Mouse (Mus musculus): ENCODE data around the gene Etaa1. TPM values are rescaled to one million over a fixed set of nuclear protein-coding genes. Genes with fewer than 3 reads are reported as not detected.

The Etaa1 gene
- 6.4 and 6.7 TPM in 2 replicates for polyA plus RNA-seq (2012; rRNA removed)

DNA sequence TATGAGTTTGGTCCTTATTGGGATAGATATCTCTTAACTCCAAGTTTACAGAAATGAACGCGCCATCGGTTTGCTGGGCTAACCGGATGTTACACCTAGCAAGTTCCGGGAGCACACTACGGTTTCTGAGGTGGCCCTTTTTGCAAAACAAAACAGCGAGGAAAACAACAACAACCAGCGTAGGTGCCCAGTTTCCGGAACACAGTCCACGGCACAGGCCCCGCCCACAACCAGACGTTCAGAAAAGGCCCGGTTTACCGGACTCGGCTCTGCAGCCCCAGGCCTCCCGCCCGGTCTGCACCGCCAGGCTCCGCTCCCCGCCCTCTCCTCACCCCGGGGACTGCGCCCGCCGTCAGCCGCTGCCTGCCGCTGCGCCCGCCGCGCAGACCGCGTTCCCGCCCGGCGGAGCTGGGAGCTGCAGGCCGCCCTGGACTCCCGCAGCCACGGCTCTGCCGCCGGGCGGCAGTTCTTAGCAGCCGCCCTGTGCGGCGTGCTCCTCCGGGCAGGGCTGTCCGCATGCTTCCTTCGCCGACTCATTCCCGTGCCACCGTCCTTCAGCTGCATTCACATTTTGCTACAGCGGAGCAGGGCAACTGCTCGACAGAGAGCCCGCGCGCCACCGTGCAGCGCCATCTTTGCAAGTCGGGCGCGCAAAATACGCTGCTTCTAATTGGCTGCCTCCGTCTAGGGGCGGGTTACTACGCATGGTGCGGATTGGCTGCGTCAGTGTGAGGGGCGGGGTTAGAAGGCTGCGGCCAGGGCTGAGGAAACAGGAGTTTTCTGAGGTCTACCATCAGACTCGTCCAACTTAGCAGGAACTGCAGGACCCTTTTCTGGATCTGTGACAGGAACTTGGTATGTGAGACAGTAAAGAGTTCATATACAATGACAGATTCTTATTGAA lies at the start of gene Etaa1:
Gene Etaa1, minus strand, starts transcription at position 645 of the 904 bp plus-strand sequence.
- TF ChIP-seq POLR2A (IDR thresholded peaks at IDR 0.05; ENCODE audit: borderline replicate concordance, insufficient read depth, low read length) (peak; percentile 71; the same call in 1 of the 2 replicates), CTCF (IDR thresholded peaks at IDR 0.05; ENCODE audit: borderline replicate concordance, insufficient read depth, low read depth, low read length) (no peak)
- peak within 1 kb of the TSS; percentile 18; the same call in 1 of the 2 replicates for H3K27ac ChIP-seq (ENCODE audit: insufficient read depth, low read length)
- peak; percentile 93 to 94 for DNase-seq
- under 1% methylated on average over 69 of the region's 69 CpGs for WGBS
- H3K4me3 ChIP-seq (replicated peaks; ENCODE audit: insufficient read depth, low read depth, low read length): peak within 1 kb of the TSS; percentile 71
- H3K4me1 ChIP-seq (ENCODE audit: control insufficient read depth, insufficient read depth, low read length): no peaks in the 10 kb centered on the region; the same call in 1 of the 2 replicates
- H3K27me3 ChIP-seq (ENCODE audit: control insufficient read depth, insufficient read depth, low read length): no peaks in the 10 kb centered on the region

DNA sequence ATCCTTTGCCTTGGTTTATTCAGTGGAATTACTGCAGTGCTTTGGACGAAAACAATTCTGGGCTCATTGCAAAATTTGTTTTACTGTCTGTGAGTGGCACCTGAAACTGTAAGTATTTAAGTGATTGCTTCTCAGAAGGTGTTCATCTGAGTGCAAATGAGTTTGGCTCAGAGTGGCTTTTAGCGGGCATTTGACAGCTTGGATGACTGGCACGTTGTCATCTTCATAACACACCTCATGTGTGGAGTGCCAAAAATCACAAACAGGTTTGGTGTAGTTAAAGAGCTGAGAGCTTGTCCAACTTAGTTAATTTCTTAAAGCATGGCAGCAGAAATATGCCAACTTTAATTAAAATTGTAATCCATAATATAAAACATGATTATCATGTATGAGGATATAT lies 40.5 kb upstream of the Etaa1 start:
- no peak overlapping the region for H3K27ac ChIP-seq (ENCODE audit: insufficient read depth, low read length)
- DNase-seq: peak in 1 of 2 experiments; percentile 3
- TF ChIP-seq POLR2A (IDR thresholded peaks at IDR 0.05; ENCODE audit: borderline replicate concordance, insufficient read depth, low read length) (no peak), CTCF (IDR thresholded peaks at IDR 0.05; ENCODE audit: borderline replicate concordance, insufficient read depth, low read depth, low read length) (no peak)
- H3K27me3 ChIP-seq (ENCODE audit: control insufficient read depth, insufficient read depth, low read length): no peaks in the 10 kb centered on the region
- no peak overlapping the region for H3K4me3 ChIP-seq (replicated peaks; ENCODE audit: insufficient read depth, low read depth, low read length)
- WGBS: 15% methylated on average over 3 of the region's 3 CpGs
- H3K4me1 ChIP-seq (ENCODE audit: control insufficient read depth, insufficient read depth, low read length): no peaks in the 10 kb centered on the region

DNA sequence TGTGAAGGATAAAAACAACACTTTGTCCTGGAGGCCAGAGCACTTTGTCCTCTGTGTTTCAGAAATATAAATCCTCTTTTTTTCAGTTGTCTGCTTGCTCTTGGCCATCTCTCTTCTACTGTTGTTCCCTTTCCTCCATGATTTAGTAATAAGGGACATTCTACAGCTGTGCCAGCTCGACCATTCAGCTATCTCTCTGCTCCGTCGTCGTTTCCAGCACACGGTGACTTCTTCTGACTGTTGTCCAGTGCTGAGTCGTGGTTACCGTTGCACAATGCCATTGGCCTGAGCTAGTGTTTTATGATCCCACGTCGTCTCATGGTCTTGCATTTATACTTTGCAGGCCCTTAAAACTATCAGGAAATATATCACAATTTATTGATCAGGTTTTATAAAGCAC lies 38.6 kb upstream of the Etaa1 start:
- TF ChIP-seq POLR2A (IDR thresholded peaks at IDR 0.05; ENCODE audit: borderline replicate concordance, insufficient read depth, low read length): no peak
- TF ChIP-seq CTCF (IDR thresholded peaks at IDR 0.05; ENCODE audit: borderline replicate concordance, insufficient read depth, low read depth, low read length): no peak
- no peak for DNase-seq
- WGBS: 80% methylated on average over 9 of the region's 9 CpGs
- Histone ChIP-seq H3K27me3 (ENCODE audit: control insufficient read depth, insufficient read depth, low read length) (no peaks in the 10 kb centered on the region), H3K4me1 (ENCODE audit: control insufficient read depth, insufficient read depth, low read length) (no peaks in the 10 kb centered on the region), H3K4me3 (replicated peaks; ENCODE audit: insufficient read depth, low read depth, low read length) (no peak overlapping the region), H3K27ac (ENCODE audit: insufficient read depth, low read length) (no peak overlapping the region)

DNA sequence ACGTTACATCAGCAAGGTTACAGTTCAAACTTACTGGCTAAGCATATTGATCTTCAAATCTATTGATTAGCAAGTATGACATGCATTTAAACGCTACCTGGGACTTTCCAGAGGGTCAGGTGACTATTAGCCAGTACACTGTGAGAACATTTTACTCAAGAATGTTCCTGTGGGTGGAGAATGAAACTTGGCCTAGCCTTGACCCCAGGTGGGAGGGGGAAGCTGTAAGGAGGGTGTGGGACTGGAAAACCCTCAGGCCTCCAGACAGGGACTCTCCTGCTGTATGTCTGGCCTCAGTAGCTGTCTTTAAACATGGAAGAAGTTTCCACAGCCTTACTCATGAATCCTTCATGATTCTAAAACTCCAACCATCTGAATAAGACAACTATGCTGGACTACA lies 29.7 kb upstream of the Etaa1 start:
- Histone ChIP-seq H3K4me3 (replicated peaks; ENCODE audit: insufficient read depth, low read depth, low read length) (no peak overlapping the region), H3K27ac (ENCODE audit: insufficient read depth, low read length) (no peak overlapping the region), H3K27me3 (ENCODE audit: control insufficient read depth, insufficient read depth, low read length) (no peaks in the 10 kb centered on the region), H3K4me1 (ENCODE audit: control insufficient read depth, insufficient read depth, low read length) (no peaks in the 10 kb centered on the region; the same call in 1 of the 2 replicates)
- 96% methylated on average over 2 of the region's 2 CpGs for whole genome bisulfite sequencing
- no peak for TF ChIP-seq POLR2A (IDR thresholded peaks at IDR 0.05; ENCODE audit: borderline replicate concordance, insufficient read depth, low read length)
- no peak for TF ChIP-seq CTCF (IDR thresholded peaks at IDR 0.05; ENCODE audit: borderline replicate concordance, insufficient read depth, low read depth, low read length)
- no peak for DNase-seq

DNA sequence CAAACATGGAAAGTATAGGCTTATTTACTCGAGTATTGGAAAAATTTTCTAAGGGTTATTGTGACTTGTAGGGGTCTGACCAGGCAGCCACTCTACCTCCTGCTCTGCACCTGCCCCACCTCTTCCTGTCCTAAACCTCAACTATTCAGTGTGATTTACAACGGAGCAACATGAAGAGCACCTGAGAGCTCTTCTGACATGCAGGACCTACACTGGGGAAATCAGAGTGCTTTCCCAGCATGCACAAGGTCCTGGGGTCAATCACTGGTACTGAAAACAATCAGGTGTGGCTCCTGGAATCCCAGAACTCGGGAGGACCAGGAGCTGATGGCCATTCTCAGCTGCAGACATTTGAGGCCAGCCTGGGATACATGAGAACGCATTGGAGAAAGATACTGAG lies 27.6 kb upstream of the Etaa1 start:
- no peak for DNase-seq
- Histone ChIP-seq H3K27ac (ENCODE audit: insufficient read depth, low read length) (no peak overlapping the region), H3K4me3 (replicated peaks; ENCODE audit: insufficient read depth, low read depth, low read length) (no peak overlapping the region), H3K27me3 (ENCODE audit: control insufficient read depth, insufficient read depth, low read length) (no peaks in the 10 kb centered on the region), H3K4me1 (ENCODE audit: control insufficient read depth, insufficient read depth, low read length) (no peaks in the 10 kb centered on the region; the same call in 1 of the 2 replicates)
- no peak for TF ChIP-seq CTCF (IDR thresholded peaks at IDR 0.05; ENCODE audit: borderline replicate concordance, insufficient read depth, low read depth, low read length)
- TF ChIP-seq POLR2A (IDR thresholded peaks at IDR 0.05; ENCODE audit: borderline replicate concordance, insufficient read depth, low read length): no peak
- WGBS: 77% methylated on average over 4 of the region's 4 CpGs

DNA sequence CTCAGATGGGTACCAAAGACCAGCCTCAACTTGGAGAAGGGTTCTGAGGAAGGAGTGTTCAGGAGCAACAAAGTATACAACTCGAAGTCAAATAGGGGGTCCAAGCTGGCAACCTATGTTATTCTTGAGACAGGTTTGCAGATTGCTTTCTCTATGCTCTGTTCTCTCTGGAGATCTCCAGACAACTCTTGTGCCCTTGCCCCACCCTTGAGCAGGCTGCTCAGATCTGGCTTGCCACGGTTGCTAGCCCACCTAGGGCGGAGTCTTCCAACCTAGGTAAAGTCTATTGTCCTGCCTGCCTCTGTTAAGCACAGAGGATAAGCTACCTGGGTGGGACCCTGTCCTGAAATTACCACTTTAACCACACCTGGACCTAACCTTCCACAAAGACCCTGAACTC lies 21.9 kb upstream of the Etaa1 start:
- no peaks in the 10 kb centered on the region for H3K27me3 ChIP-seq (ENCODE audit: control insufficient read depth, insufficient read depth, low read length)
- H3K4me3 ChIP-seq (replicated peaks; ENCODE audit: insufficient read depth, low read depth, low read length): no peak overlapping the region
- no peak overlapping the region for H3K27ac ChIP-seq (ENCODE audit: insufficient read depth, low read length)
- DNase-seq: no peak
- TF ChIP-seq CTCF (IDR thresholded peaks at IDR 0.05; ENCODE audit: borderline replicate concordance, insufficient read depth, low read depth, low read length) (no peak), POLR2A (IDR thresholded peaks at IDR 0.05; ENCODE audit: borderline replicate concordance, insufficient read depth, low read length) (no peak)
- H3K4me1 ChIP-seq (ENCODE audit: control insufficient read depth, insufficient read depth, low read length): no peaks in the 10 kb centered on the region
- 81% methylated on average over 3 of the region's 3 CpGs for WGBS

DNA sequence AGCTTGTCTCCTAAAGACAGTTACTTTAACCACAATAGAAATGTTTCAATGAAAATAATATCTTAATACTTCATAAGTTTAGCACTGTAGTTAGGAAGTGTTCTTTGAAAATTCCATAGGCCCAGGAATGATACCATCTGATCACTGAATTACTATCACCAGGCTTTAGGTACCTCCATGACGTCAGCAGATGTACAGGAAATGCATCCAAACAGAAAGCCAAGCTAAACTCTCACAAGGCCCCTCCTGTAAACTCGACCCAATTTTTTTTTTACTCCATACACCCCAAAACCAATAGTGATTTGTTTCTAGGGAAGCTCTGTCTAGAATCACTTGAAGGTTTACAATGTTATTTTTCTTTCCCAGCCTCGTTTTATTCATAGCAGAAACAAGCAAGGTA lies 884 bp downstream of the Etaa1 start:
- DNase-seq: no peak
- H3K4me3 ChIP-seq (replicated peaks; ENCODE audit: insufficient read depth, low read depth, low read length): peak overlapping the region; percentile 71
- under 1% methylated on average over 3 of the region's 3 CpGs for WGBS
- TF ChIP-seq CTCF (IDR thresholded peaks at IDR 0.05; ENCODE audit: borderline replicate concordance, insufficient read depth, low read depth, low read length) (no peak), POLR2A (IDR thresholded peaks at IDR 0.05; ENCODE audit: borderline replicate concordance, insufficient read depth, low read length) (no peak)
- no peaks in the 10 kb centered on the region for H3K27me3 ChIP-seq (ENCODE audit: control insufficient read depth, insufficient read depth, low read length)
- no peak overlapping the region for H3K27ac ChIP-seq (ENCODE audit: insufficient read depth, low read length)
- no peaks in the 10 kb centered on the region; the same call in 1 of the 2 replicates for H3K4me1 ChIP-seq (ENCODE audit: control insufficient read depth, insufficient read depth, low read length)

DNA sequence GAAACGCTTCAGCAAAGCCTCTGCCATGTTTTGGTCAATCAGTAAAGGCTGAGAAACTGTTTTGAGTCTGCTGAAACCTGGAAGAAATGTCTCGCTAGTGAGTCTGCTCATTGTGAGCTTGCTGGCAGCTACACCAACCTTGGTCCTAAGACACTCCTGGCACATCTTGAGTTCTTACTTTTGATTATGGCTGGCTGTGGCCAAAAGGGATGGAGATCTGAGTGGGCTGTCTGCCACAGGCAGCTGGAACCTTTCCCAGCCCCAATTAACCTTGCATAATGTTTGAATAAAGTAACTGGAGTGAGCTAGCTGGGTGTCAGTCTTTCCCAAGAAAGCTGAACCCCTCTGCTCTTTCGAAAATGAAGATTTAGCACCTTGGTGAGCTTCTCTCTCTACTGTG lies 2.3 kb downstream of the Etaa1 start:
- H3K4me3 ChIP-seq (replicated peaks; ENCODE audit: insufficient read depth, low read depth, low read length): no peak overlapping the region
- H3K27ac ChIP-seq (ENCODE audit: insufficient read depth, low read length): no peak overlapping the region
- DNase-seq: peak; percentile 41 to 51
- H3K27me3 ChIP-seq (ENCODE audit: control insufficient read depth, insufficient read depth, low read length): no peaks in the 10 kb centered on the region
- H3K4me1 ChIP-seq (ENCODE audit: control insufficient read depth, insufficient read depth, low read length): no peaks in the 10 kb centered on the region; the same call in 1 of the 2 replicates
- 19% methylated on average over 3 of the region's 3 CpGs for WGBS
- TF ChIP-seq CTCF (IDR thresholded peaks at IDR 0.05; ENCODE audit: borderline replicate concordance, insufficient read depth, low read depth, low read length): no peak
- no peak for TF ChIP-seq POLR2A (IDR thresholded peaks at IDR 0.05; ENCODE audit: borderline replicate concordance, insufficient read depth, low read length)

All from cerebellum, adult 2 months (tissue).